Mouse (Mus musculus): Measurements from ENCODE around the gene Clpx. TPM values are rescaled to one million over a fixed set of nuclear protein-coding genes. Genes with fewer than 3 reads are reported as not detected.

Clpx gene
- polyA plus RNA-seq, 1 experiment from 2014 or later: 37.1 TPM

DNA sequence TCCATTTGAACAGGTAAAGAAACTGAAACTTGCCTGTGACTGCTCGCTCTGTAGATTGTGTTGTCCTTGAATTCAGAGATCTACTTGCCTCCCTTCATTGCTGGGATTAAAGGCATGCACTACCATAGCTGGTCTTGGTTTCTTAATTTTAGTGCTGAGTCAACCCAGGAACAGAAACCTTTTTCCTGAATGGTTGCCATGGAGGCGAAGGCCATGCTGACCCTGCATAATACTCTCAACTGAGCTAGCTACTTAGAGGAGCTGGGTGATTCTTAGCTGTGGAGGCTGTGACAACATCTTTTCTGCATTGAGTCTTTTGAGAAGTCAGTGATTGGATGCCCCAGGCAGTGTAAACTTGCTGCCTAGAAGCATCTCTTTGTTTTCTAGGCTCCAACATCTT lies 62.9 kb downstream of the Clpx start:
- 87% methylated on average over 2 of the region's 2 CpGs for WGBS
- no peaks in the 10 kb centered on the region for H3K27me3 ChIP-seq
- no peak overlapping the region for H3K4me2 ChIP-seq
- no peaks in the 10 kb centered on the region for H3K4me1 ChIP-seq (replicated peaks)
- no peak for ATAC-seq (ENCODE audit: low FRiP score, low read depth)
- no peaks in the 10 kb centered on the region for H3K9me3 ChIP-seq
- peaks cover 66% of the 10 kb centered on the region for H3K36me3 ChIP-seq
- no peak overlapping the region for H3K9ac ChIP-seq
- no peak overlapping the region for H3K4me3 ChIP-seq
- H3K27ac ChIP-seq (replicated peaks): no peak overlapping the region

DNA sequence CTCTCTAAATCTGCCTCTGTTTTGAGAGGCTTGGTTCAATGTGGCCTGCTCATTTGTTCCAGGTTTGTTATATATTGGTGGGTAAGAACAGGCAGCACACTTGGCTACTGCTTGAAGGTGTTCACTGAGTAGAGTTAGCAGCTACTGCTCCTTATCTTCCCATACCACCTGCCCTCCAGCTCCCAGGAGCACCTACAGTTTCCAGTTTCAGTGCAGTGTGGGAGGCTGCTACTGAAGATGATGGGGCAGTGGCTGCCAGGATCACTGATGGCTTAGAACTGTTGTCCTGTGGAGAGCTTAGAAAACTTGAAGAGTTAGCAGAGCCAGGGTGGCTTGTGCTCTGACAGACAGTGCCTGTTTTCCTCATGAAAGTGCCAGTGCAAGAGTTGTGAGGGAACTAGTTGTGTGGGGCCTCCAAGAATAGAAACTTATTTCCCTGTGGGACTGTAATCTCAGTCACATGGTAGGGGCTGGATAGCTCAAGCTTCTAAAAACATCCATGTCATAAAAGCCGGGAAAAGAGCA lies 65.0 kb downstream of the Clpx start:
- 90% methylated on average over 1 of the region's 1 CpGs for WGBS
- H3K9ac ChIP-seq: no peak overlapping the region
- no peak overlapping the region for H3K27ac ChIP-seq (replicated peaks)
- ATAC-seq (ENCODE audit: low FRiP score, low read depth): no peak
- H3K27me3 ChIP-seq: no peaks in the 10 kb centered on the region
- H3K9me3 ChIP-seq: no peaks in the 10 kb centered on the region
- no peaks in the 10 kb centered on the region for H3K4me1 ChIP-seq (replicated peaks)
- no peak overlapping the region for H3K4me2 ChIP-seq
- H3K36me3 ChIP-seq: peaks cover 66% of the 10 kb centered on the region
- H3K4me3 ChIP-seq: no peak overlapping the region

- no peak for ATAC-seq (ENCODE audit: low FRiP score, low read depth)
- no peaks in the 10 kb centered on the region for H3K4me1 ChIP-seq (replicated peaks)
- H3K36me3 ChIP-seq: peaks cover 49% of the 10 kb centered on the region
- H3K4me3 ChIP-seq: no peak within 1 kb of the TSS
- no peak within 1 kb of the TSS for H3K27ac ChIP-seq (replicated peaks)
- no peaks in the 10 kb centered on the region for H3K9me3 ChIP-seq
- 93% methylated on average over 16 of the region's 16 CpGs for WGBS
- no peaks in the 10 kb centered on the region for H3K27me3 ChIP-seq
- H3K4me2 ChIP-seq: no peak within 1 kb of the TSS
- H3K9ac ChIP-seq: no peak within 1 kb of the TSS
These were observed 66.8 kb downstream of the Clpx start, which contains the start of gene Ubap1l for GRCm38 (mm10) chr9:65360641-65361448. Ubap1l (plus strand) TSS chr9:65361041.

GRCm38 (mm10) chr9:65363684-65364083 lies 69.6 kb downstream of the Clpx start:
- no peaks in the 10 kb centered on the region for H3K27me3 ChIP-seq
- no peak overlapping the region for H3K9ac ChIP-seq
- H3K27ac ChIP-seq (replicated peaks): no peak overlapping the region
- no peak for ATAC-seq (ENCODE audit: low FRiP score, low read depth)
- H3K36me3 ChIP-seq: peaks cover 29% of the 10 kb centered on the region
- H3K4me2 ChIP-seq: no peak overlapping the region
- WGBS: 63% methylated on average over 9 of the region's 9 CpGs
- no peaks in the 10 kb centered on the region for H3K9me3 ChIP-seq
- H3K4me1 ChIP-seq (replicated peaks): no peaks in the 10 kb centered on the region
- H3K4me3 ChIP-seq: no peak overlapping the region

GRCm38 (mm10) chr9:65365721-65366120 lies 71.7 kb downstream of the Clpx start:
- no peak for ATAC-seq (ENCODE audit: low FRiP score, low read depth)
- no peaks in the 10 kb centered on the region for H3K9me3 ChIP-seq
- no peak overlapping the region for H3K4me2 ChIP-seq
- no peaks in the 10 kb centered on the region for H3K4me1 ChIP-seq (replicated peaks)
- H3K27ac ChIP-seq (replicated peaks): no peak overlapping the region
- H3K4me3 ChIP-seq: no peak overlapping the region
- no peaks in the 10 kb centered on the region for H3K27me3 ChIP-seq
- peaks cover 12% of the 10 kb centered on the region for H3K36me3 ChIP-seq
- H3K9ac ChIP-seq: no peak overlapping the region
- 92% methylated on average over 7 of the region's 7 CpGs for WGBS

GRCm38 (mm10) chr9:65371756-65372155 lies 77.7 kb downstream of the Clpx start:
- H3K4me1 ChIP-seq (replicated peaks): no peaks in the 10 kb centered on the region

DNA sequence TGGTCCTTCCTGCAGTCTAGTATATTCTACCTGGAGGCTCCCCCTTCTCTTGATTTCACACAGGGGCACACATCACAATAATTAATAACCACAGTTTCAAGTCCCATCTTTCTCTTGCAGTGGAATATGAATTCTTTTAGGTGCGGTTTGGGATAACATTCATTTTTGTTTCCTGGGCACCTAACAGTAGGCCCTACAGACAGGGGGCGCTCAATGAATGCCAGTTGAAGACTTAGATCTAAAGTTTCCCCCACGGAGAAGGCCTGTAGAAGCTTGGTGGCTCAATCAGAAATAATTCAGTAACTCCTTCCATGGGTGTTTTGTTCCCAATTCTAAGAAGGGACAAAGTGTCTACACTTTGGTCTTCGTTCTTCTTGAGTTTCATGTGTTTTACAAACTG lies 78.4 kb downstream of the Clpx start:
- no peaks in the 10 kb centered on the region for H3K9me3 ChIP-seq
- ATAC-seq (ENCODE audit: low FRiP score, low read depth): no peak
- H3K36me3 ChIP-seq: peaks cover 4% of the 10 kb centered on the region; the same call in 1 of the 2 replicates
- H3K4me3 ChIP-seq: no peak overlapping the region
- no peaks in the 10 kb centered on the region for H3K27me3 ChIP-seq
- no peak overlapping the region for H3K4me2 ChIP-seq
- H3K9ac ChIP-seq: no peak overlapping the region
- no peak overlapping the region for H3K27ac ChIP-seq (replicated peaks)
- 74% methylated on average over 4 of the region's 4 CpGs for WGBS
- no peaks in the 10 kb centered on the region for H3K4me1 ChIP-seq (replicated peaks)

More at GRCm38 (mm10) chr9:65371756-65372155, 77.7 kb downstream of the Clpx start:
- Histone ChIP-seq H3K27ac (replicated peaks) (no peak overlapping the region), H3K9me3 (no peaks in the 10 kb centered on the region), H3K4me3 (no peak overlapping the region), H3K27me3 (no peaks in the 10 kb centered on the region), H3K9ac (no peak overlapping the region), H3K4me2 (no peak overlapping the region), H3K36me3 (peaks cover 4% of the 10 kb centered on the region; the same call in 1 of the 2 replicates)
- WGBS: 80% methylated on average over 24 of the region's 24 CpGs
- no peak for ATAC-seq (ENCODE audit: low FRiP score, low read depth)

DNA sequence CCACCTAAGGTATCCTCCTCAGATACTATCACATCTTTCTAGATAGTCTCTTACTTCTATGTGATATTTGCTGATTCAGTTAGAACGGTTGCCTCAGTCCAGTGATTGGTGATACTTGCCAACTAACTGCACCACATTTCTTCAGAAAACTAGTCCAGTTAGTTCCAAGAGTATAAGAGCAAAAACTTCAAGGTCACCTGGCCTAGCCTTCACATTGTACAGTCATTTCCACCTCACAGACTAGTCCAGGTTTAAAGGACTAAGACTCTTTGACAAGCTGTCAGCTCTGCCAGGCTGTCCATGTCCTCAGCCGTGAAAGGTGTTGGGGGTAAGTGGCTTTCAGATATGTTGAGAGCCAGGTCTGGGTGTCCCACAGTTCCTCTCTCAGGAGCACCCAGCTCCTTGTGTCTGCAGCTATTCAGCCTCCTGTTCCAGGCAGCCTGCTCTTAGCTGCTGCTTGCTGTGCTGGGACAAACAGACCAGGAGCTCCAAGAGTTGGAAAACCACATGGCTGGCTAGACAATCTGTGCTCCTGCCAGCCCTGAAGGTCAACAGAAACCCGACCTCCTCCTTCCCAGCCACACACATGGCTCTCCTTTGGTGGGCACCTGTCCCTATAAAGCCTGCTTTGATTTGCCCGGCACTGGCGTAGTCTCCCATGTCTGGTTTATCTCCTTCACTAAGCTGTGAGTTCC lies 80.6 kb downstream of the Clpx start:
- H3K4me1 ChIP-seq (replicated peaks): no peaks in the 10 kb centered on the region
- no peaks in the 10 kb centered on the region for H3K27me3 ChIP-seq
- ATAC-seq (ENCODE audit: low FRiP score, low read depth): no peak
- no peaks in the 10 kb centered on the region for H3K9me3 ChIP-seq
- no peak overlapping the region for H3K9ac ChIP-seq
- peaks cover 4% of the 10 kb centered on the region; the same call in 1 of the 2 replicates for H3K36me3 ChIP-seq
- no peak overlapping the region for H3K4me3 ChIP-seq
- no peak overlapping the region for H3K4me2 ChIP-seq
- H3K27ac ChIP-seq (replicated peaks): no peak overlapping the region
- WGBS: 85% methylated on average over 5 of the region's 5 CpGs

DNA sequence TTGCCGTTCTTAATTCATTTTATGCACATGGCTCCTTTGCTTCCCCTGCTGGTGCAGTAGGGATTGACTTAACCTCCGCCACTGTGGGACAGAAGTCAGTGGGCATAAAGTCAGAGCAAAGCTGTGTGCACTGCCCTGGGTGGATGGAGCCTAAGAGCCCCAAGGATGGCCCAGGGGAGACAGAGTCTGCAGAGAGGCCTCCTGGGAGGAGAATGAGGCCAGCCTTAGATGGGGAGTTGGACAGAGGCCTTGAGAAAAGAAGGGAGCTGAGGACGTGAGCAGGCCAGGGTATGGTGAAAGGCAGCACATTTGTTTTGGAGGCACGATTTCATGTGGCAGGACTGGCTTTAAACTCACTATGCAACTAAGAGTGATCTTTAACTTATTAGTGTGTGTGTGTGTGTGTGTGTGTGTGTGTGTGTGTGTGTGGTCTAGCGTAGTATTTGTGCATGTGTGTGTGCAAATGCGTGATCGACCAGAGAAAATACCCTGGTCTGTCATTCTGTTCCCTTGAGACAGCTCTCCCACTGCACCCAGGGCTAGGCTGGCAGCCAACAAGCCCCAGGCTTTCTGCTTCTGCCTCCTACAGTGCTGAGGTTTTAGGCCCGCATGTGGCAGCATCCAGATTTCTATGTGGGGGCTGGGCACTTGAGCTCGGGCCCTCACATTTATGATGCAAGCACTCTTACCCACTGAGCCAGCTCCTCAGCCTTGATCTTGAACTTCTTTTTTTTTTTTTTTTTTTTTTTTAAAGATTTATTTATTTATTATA lies 81.3 kb downstream of the Clpx start:
- Histone ChIP-seq H3K27me3 (no peaks in the 10 kb centered on the region), H3K4me1 (replicated peaks) (no peaks in the 10 kb centered on the region), H3K4me2 (no peak overlapping the region), H3K9ac (no peak overlapping the region), H3K4me3 (no peak overlapping the region), H3K9me3 (no peaks in the 10 kb centered on the region), H3K36me3 (peaks cover 4% of the 10 kb centered on the region; the same call in 1 of the 2 replicates), H3K27ac (replicated peaks) (no peak overlapping the region)
- no peak for ATAC-seq (ENCODE audit: low FRiP score, low read depth)
- WGBS: 79% methylated on average over 9 of the region's 9 CpGs
